ENCODE assay signal across 31 mouse cellular contexts in the genomic region with DNA sequence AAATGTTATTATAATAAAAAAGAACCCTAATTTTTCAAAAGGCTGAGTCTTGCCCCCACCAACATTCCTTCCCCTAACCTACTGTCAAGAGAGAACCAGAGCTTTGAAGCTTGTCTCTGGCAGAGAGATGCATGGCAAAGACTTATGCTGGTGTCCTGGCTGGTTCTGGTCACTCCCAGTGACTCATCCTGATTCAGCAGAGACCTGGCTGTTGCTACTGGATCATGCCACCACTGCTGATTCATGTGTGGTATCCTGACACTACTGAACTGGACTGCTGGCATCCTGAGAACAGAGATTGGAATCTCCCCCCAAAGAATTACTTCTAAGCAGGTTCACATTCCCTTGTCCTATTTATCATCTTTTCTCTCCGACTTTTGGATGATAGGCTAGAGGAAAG.
A peak's percentile ranks its signal among the peaks of the same experiment; 100 is the strongest.
DNase-seq lines count a peak whose midpoint lies in the region; ATAC-seq and TF ChIP-seq lines count a peak whose summit lies in the region.
"Had no signal": no experiment of that assay in that cellular context is flagged by ENCODE, and none has a peak within 500 bp of the region (broad histone marks: within the 10 kb centered on the region; RNA-seq: fewer than 3 reads in every experiment).

No protein-coding gene starts in this region.

- no peak overlapping the region for H3ac ChIP-seq in C2C12 (ENCODE audit: control insufficient read depth, insufficient read length, low read depth)

- no peak overlapping the region for H3K4me2 ChIP-seq in hindbrain, embryonic 13.5 days
- no peak overlapping the region for H3K4me2 ChIP-seq in hindbrain, embryonic 14.5 days (replicated peaks)
- H3K4me2 ChIP-seq: embryonic facial prominence, embryonic 13.5 days; forebrain, embryonic 12.5 days; heart, embryonic 12.5 days; hindbrain, embryonic 15.5 days; limb, embryonic 12.5 days; liver, embryonic 15.5 days; lung, embryonic 14.5 days had no signal

- no peak overlapping the region for H3K27ac ChIP-seq in hindbrain, embryonic 13.5 days
- no peak overlapping the region for H3K27ac ChIP-seq in hindbrain, embryonic 14.5 days
- H3K27ac ChIP-seq: embryonic facial prominence, embryonic 13.5 days; forebrain, embryonic 12.5 days; hindbrain, embryonic 15.5 days; left cerebral cortex, adult 2 months; limb, embryonic 12.5 days; liver, embryonic 15.5 days; midbrain, embryonic 10.5 days had no signal

- 57% methylated on average over 1 of the region's 1 CpGs for WGBS in hindbrain, embryonic 13.5 days
- WGBS in hindbrain, embryonic 14.5 days, result 46% methylated on average over 1 of the region's 1 CpGs

- H3K9me3 ChIP-seq in hindbrain, embryonic 13.5 days, result no peaks in the 10 kb centered on the region
- no peaks in the 10 kb centered on the region for H3K9me3 ChIP-seq in hindbrain, embryonic 14.5 days (ENCODE audit: control insufficient read depth, low read length)
- H3K9me3 ChIP-seq: embryonic facial prominence, embryonic 13.5 days; forebrain, embryonic 12.5 days; heart, embryonic 12.5 days; hindbrain, embryonic 15.5 days; limb, embryonic 12.5 days; liver, embryonic 15.5 days; midbrain, embryonic 10.5 days had no signal

- no peak for TF ChIP-seq CTCF in C2C12 (IDR thresholded peaks at IDR 0.05; ENCODE audit: control insufficient read depth, insufficient read depth, insufficient read length)

- ATAC-seq in hindbrain, embryonic 13.5 days (ENCODE audit: low FRiP score), result no peak
- no peak for ATAC-seq in hindbrain, embryonic 14.5 days (ENCODE audit: low FRiP score)
- ATAC-seq in erythroblast, adult 5-6 weeks (replicated peaks; ENCODE audit: low FRiP score, poor library complexity, severe bottlenecking), result no peak
- ATAC-seq: CD4-positive, CD25-positive, alpha-beta regulatory T cell, adult 4 months; inflammation-experienced regulatory T-cells, adult 6 months had no signal

- no peaks in the 10 kb centered on the region for H3K36me3 ChIP-seq in hindbrain, embryonic 13.5 days
- H3K36me3 ChIP-seq in hindbrain, embryonic 14.5 days (replicated peaks; ENCODE audit: control insufficient read depth, insufficient read depth), result no peaks in the 10 kb centered on the region
- H3K36me3 ChIP-seq in C2C12 (ENCODE audit: control insufficient read depth, insufficient read depth), result no peaks in the 10 kb centered on the region
- H3K36me3 ChIP-seq: embryonic facial prominence, embryonic 13.5 days; forebrain, embryonic 12.5 days; heart, embryonic 12.5 days; hindbrain, embryonic 15.5 days; limb, embryonic 12.5 days; liver, embryonic 15.5 days; midbrain, embryonic 10.5 days had no signal

- no peaks in the 10 kb centered on the region for H3K27me3 ChIP-seq in hindbrain, embryonic 13.5 days
- H3K27me3 ChIP-seq in hindbrain, embryonic 14.5 days (ENCODE audit: control insufficient read depth, insufficient read depth, low read length), result no peaks in the 10 kb centered on the region
- no peaks in the 10 kb centered on the region for H3K27me3 ChIP-seq in C2C12 (ENCODE audit: control insufficient read depth, insufficient read depth, insufficient read length)
- H3K27me3 ChIP-seq: embryonic facial prominence, embryonic 13.5 days; forebrain, embryonic 12.5 days; heart, embryonic 12.5 days; hindbrain, embryonic 15.5 days; liver, embryonic 15.5 days had no signal

- no peaks in the 10 kb centered on the region for H3K79me2 ChIP-seq in C2C12 (ENCODE audit: control insufficient read depth, insufficient read depth)

- no peak overlapping the region for H3K4me3 ChIP-seq in hindbrain, embryonic 13.5 days
- H3K4me3 ChIP-seq in hindbrain, embryonic 14.5 days (replicated peaks; ENCODE audit: low read length), result no peak overlapping the region
- no peak overlapping the region for H3K4me3 ChIP-seq in C2C12 (ENCODE audit: insufficient read depth, poor library complexity, severe bottlenecking)
- H3K4me3 ChIP-seq: embryonic facial prominence, embryonic 13.5 days; erythroblast, embryonic 14.5 days; forebrain, embryonic 12.5 days; heart, embryonic 12.5 days; hindbrain, embryonic 15.5 days; left cerebral cortex, adult 2 months; limb, embryonic 12.5 days; liver, embryonic 15.5 days; midbrain, embryonic 10.5 days had no signal

- DNase-seq in hindbrain, embryonic 14.5 days (ENCODE audit: low spot score), result no peak
- DNase-seq in adrenal gland, adult 8-10 months, result peak; percentile 17
- DNase-seq in fibroblast of lung, adult 2 months (ENCODE audit: low read depth), result peak; percentile 41
- DNase-seq in gastrocnemius, adult 8-10 months (ENCODE audit: low spot score in 2 of 2), result no peak
- no peak for DNase-seq in retina, embryonic 14.5 days (ENCODE audit: low spot score)
- DNase-seq: cerebellum, adult 18-20 months; cerebellum, postnatal 14 days; gastrocnemius, postnatal 36 days; heart, adult 18-20 months; heart, postnatal 4 days; kidney, adult 11 months; kidney, postnatal 25 days; lung, embryonic 14.5 days; lung, postnatal 14 days; right cerebral cortex, postnatal 25 days; spleen, adult 18-20 months; thymus, postnatal 14 days had no signal

- no peaks in the 10 kb centered on the region for H3K79me3 ChIP-seq in C2C12 (ENCODE audit: low read depth)

- H3K4me1 ChIP-seq in hindbrain, embryonic 13.5 days (replicated peaks), result no peaks in the 10 kb centered on the region
- no peaks in the 10 kb centered on the region for H3K4me1 ChIP-seq in hindbrain, embryonic 14.5 days (replicated peaks; ENCODE audit: control insufficient read depth, insufficient read depth, low read length)
- H3K4me1 ChIP-seq: embryonic facial prominence, embryonic 13.5 days; forebrain, embryonic 12.5 days; heart, embryonic 12.5 days; hindbrain, embryonic 15.5 days; limb, embryonic 12.5 days; liver, embryonic 15.5 days; midbrain, embryonic 10.5 days had no signal

- 0 out of 2 replicates have a peak overlapping the region, but pooled peaks have one; percentile 15 for H3K9ac ChIP-seq in hindbrain, embryonic 13.5 days
- no peak overlapping the region for H3K9ac ChIP-seq in hindbrain, embryonic 14.5 days
- H3K9ac ChIP-seq: embryonic facial prominence, embryonic 13.5 days; forebrain, embryonic 12.5 days; heart, embryonic 12.5 days; hindbrain, embryonic 15.5 days; limb, embryonic 12.5 days; liver, embryonic 15.5 days; lung, embryonic 14.5 days had no signal

TF ChIP-seq in C2C12, 6 proteins besides CTCF, POLR2A, EP300 and RAD21:
- peak; percentile 34 for TF ChIP-seq MYOD1 (IDR thresholded peaks at IDR 0.05; ENCODE audit: control insufficient read depth, insufficient read length, low read depth)
- TF ChIP-seq MAX (IDR thresholded peaks at IDR 0.05), result peak; percentile 21
- TF ChIP-seq CEBPB (IDR thresholded peaks at IDR 0.05; ENCODE audit: low read depth), result no peak
- peak; percentile 96 for TF ChIP-seq FOSL1 (IDR thresholded peaks at IDR 0.05; ENCODE audit: insufficient read depth, low read length, poor library complexity, severe bottlenecking)

Comparison
In these comparisons a context has a peak if more than half of its experiments do, and no peak if none do; other contexts are left out.
1. DNase-seq: peak in adrenal gland, adult 8-10 months (single experiment) and fibroblast of lung, adult 2 months (single experiment); none in hindbrain, embryonic 14.5 days (single experiment), gastrocnemius, adult 8-10 months (0 of 2) and retina, embryonic 14.5 days (single experiment).